Mouse (Mus musculus) intestine, embryonic 15.5 days (tissue): ENCODE data around the gene Tnik. TPM values are rescaled to one million over a fixed set of nuclear protein-coding genes. Genes with fewer than 3 reads are reported as not detected.

Source experiments
- ATAC-seq: fragments of 200-750 bp; cut with Nextera tagmentation; 2 replicates; pipeline ENCODE4 v1.8.0; 2017; ENCODE audit warnings: moderate TSS enrichment, moderate library complexity
- H3K27ac ChIP-seq: fragments of 300-500 bp; sonication (generic); 2 replicates; pipeline ENCODE4 v1.5.1; 2015; ENCODE audit warnings: mild to moderate bottlenecking, inconsistent platforms
- H3K27me3 ChIP-seq: fragments of 300-500 bp; sonication (generic); replicated peaks from 2 replicates; pipeline ENCODE4 v1.6.1; 2015; ENCODE audit warnings: inconsistent platforms
- H3K36me3 ChIP-seq: fragments of 300-500 bp; sonication (generic); 2 replicates; pipeline ENCODE4 v1.6.1; 2015; ENCODE audit warnings: inconsistent platforms
- H3K4me1 ChIP-seq: fragments of 300-500 bp; sonication (generic); replicated peaks from 2 replicates; pipeline ENCODE4 v1.6.1; 2015; ENCODE audit warnings: inconsistent platforms
- H3K4me2 ChIP-seq: fragments of 300-500 bp; sonication (generic); replicated peaks from 2 replicates; pipeline ENCODE4 v1.6.1; 2015; ENCODE audit warnings: mild to moderate bottlenecking, inconsistent platforms
- H3K4me3 ChIP-seq: fragments of 300-500 bp; sonication (generic); replicated peaks from 2 replicates; pipeline ENCODE4 v1.5.1; 2015; ENCODE audit warnings: inconsistent platforms
- H3K9ac ChIP-seq: fragments of 300-500 bp; sonication (generic); 2 replicates; pipeline ENCODE4 v1.6.1; 2015; ENCODE audit warnings: inconsistent platforms
- H3K9me3 ChIP-seq: fragments of 300-500 bp; sonication (generic); 2 replicates; pipeline ENCODE4 v1.6.1; 2016; ENCODE audit warnings: inconsistent platforms
- WGBS: fragments of 180-500 bp; shearing (Covaris S2); methylation state at CpG from one replicate; pipeline ENCODE4 v1.1.7; 2015; 5-methylcytosine and 5-hydroxymethylcytosine counted together
- polyA plus RNA-seq: library from polyadenylated mRNA; unstranded; fragments of >200 nt; fragmentation: Nextera tagmentation; extraction: Ambion mirVana; gene quantifications from 2 replicates; pipeline ENCODE4 v1.2.1, GENCODE M21; 2015

Tnik gene
- polyA plus RNA-seq, 1 experiment from 2014 or later: 12.3 TPM

DNA sequence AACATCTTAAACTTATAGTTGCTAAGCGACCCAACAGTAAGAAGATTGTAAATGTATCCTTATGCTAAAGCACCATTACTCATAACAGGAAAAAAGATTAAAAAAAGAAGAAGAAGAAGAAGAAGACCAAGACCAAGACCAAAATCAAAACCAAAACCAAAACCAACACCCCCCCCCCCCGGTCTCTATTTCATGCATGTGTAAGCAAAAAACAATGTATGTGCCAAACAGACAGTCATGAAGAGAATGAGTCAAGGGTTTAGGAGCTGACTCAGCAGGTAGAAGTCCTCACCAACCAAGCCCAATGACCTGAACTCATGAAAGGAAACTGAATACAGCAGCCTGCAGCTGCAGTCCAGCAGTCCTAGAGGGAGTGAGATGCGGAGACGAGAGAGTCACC is 26.3 kb upstream of the Tnik start:
- no peaks in the 10 kb centered on the region for H3K27me3 ChIP-seq
- H3K36me3 ChIP-seq: no peaks in the 10 kb centered on the region
- no peaks in the 10 kb centered on the region for H3K4me1 ChIP-seq
- no peak overlapping the region for H3K9ac ChIP-seq
- WGBS: 90% methylated on average over 4 of the region's 4 CpGs
- no peak overlapping the region for H3K4me2 ChIP-seq
- no peak overlapping the region for H3K27ac ChIP-seq
- no peaks in the 10 kb centered on the region for H3K9me3 ChIP-seq
- ATAC-seq: no peak
- no peak overlapping the region for H3K4me3 ChIP-seq

DNA sequence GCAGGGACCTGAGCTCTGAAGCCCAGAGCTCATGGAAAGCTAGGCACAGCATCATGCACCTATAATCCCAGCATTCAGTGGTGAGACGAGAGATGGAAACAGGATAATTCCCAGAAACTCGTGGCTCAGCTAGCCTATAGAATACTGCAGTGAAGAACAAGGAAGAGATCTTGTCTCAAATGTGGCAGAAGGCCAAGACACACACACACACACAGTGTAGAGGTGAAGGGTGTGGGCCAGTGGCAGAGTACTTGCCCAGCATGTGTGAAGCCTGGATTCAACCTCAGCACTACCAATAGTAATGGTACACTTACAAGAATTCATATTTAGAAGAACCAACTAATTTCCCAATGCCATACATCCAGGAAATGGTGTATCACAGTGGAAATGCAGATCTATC is 24.9 kb upstream of the Tnik start:
- Histone ChIP-seq H3K9ac (no peak overlapping the region), H3K36me3 (no peaks in the 10 kb centered on the region), H3K27ac (no peak overlapping the region), H3K4me2 (no peak overlapping the region), H3K4me1 (no peaks in the 10 kb centered on the region), H3K27me3 (no peaks in the 10 kb centered on the region), H3K4me3 (no peak overlapping the region), H3K9me3 (no peaks in the 10 kb centered on the region)
- ATAC-seq: 0 out of 2 replicates have a peak, but pooled peaks have one; percentile 22
- WGBS: 65% methylated on average over 2 of the region's 2 CpGs

DNA sequence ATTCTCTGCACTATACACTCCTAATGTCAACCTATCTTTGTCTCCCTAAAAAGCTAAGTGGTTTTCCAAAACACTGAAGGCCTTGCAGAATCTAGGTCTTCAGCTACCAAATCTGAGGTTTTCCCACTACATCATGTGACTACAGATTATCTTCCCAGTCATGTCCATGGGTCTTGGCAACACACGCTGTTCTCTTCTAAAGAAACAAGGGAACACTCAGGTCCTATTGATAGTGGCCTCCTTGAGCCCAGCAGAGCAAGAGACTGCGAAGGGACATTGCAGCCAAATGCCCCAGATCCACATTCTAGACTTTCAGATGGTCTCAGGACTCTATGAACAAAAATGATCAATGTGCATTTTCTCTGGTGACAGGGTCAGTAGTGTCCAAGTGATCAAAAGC is 20.5 kb upstream of the Tnik start:
- ATAC-seq: no peak
- Histone ChIP-seq H3K36me3 (no peaks in the 10 kb centered on the region), H3K4me1 (no peaks in the 10 kb centered on the region), H3K9me3 (no peaks in the 10 kb centered on the region), H3K27me3 (no peaks in the 10 kb centered on the region), H3K9ac (no peak overlapping the region), H3K27ac (no peak overlapping the region), H3K4me2 (no peak overlapping the region), H3K4me3 (no peak overlapping the region)
- 92% methylated on average over 2 of the region's 2 CpGs for WGBS

DNA sequence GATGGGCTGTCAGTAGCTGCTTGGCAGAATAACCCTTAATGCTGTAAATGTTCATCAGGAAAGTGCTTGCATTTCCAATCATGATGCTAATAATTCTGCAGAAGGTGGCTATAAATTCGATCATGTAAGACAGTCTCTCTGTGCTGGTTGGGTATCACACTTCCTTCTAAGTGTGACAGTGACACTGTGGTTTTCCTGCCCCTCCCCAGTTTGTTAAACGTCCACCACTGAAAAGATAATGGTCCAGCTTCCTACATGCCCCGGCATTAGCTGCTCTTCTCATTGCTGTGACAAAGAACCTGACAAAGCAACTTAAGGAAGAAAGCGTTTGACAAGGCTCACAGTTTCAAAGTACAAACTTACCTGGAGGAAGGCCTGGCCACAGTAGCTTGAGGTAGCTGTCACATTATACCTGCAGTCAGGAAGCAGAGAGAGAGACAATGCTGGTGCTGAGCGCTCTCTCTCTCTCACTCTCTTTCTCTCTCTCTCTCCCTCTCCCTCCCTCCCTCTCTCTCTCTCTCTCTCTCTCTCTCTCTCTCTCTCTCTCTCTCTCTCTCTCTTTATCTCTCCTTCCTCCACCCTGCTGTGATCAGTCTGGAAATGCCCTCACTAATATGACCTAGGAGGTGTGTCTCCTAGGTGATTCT is 18.6 kb upstream of the Tnik start:
- WGBS: 79% methylated on average over 5 of the region's 5 CpGs
- no peak for ATAC-seq

DNA sequence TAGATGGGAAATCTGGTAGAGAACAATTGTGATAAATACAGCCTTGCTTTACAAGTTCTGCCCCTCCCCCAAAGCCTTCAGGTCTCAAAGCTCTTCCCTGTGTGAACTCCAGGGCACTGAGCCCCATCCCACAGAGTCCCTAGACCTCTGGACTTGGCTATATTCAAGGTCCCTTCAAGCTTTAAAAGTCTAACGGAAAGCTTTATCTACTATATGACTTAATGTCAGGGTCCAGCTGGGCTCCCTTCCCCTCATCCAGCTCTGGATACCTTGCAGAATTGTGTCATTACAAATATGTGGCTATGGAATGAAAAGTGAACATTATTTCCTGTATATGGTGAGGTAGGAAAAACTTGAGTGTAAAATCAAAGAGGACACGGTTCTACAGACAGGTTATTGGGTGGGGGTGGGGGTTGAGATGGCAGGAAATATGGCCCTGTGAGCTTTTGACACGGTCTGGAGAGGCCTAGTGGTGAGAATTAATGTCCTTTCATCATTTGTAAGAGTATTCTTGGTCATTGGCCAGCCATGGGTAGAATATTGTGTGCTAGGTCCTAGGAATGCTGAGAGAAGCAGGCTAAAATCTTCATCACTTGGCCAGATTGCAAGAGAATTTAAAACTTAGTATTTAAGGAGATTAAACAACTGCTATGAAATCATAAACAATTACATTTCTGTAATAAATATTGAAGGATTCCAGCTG is 14.6 kb upstream of the Tnik start:
- 40% methylated on average over 3 of the region's 3 CpGs for WGBS
- no peak overlapping the region for H3K27ac ChIP-seq
- peak; percentile 77 for ATAC-seq

More for the DNA sequence above, 18.6 kb upstream of the Tnik start:
- Histone ChIP-seq H3K36me3 (no peaks in the 10 kb centered on the region), H3K9ac (no peak overlapping the region), H3K27ac (no peak overlapping the region), H3K9me3 (no peaks in the 10 kb centered on the region), H3K27me3 (no peaks in the 10 kb centered on the region), H3K4me3 (no peak overlapping the region), H3K4me2 (no peak overlapping the region), H3K4me1 (no peaks in the 10 kb centered on the region)

DNA sequence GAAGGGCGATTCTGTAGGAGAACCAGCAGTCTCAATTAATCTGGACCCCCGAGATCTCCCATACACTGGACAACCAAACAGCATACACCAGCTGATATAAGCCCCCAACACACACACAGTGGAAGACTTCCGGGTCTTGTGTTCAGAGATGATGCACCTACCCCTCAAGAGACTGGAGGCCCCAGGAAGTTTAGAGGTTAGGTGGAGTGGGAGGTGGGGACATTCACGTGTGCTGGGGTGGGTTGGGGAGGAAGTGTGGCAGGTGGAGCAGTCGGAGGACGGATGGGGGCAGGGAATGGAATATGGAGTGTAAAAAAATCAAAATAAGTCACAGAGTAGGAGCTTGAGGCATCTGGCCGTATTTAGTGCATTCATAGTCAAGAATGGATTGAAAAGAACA is 7.3 kb upstream of the Tnik start:
- ATAC-seq: no peak

More for the DNA sequence above, 14.6 kb upstream of the Tnik start:
- H3K4me3 ChIP-seq: no peak overlapping the region
- no peaks in the 10 kb centered on the region for H3K4me1 ChIP-seq
- no peaks in the 10 kb centered on the region for H3K27me3 ChIP-seq
- no peaks in the 10 kb centered on the region for H3K36me3 ChIP-seq
- no peak overlapping the region for H3K4me2 ChIP-seq
- H3K9me3 ChIP-seq: no peaks in the 10 kb centered on the region
- no peak overlapping the region for H3K9ac ChIP-seq

DNA sequence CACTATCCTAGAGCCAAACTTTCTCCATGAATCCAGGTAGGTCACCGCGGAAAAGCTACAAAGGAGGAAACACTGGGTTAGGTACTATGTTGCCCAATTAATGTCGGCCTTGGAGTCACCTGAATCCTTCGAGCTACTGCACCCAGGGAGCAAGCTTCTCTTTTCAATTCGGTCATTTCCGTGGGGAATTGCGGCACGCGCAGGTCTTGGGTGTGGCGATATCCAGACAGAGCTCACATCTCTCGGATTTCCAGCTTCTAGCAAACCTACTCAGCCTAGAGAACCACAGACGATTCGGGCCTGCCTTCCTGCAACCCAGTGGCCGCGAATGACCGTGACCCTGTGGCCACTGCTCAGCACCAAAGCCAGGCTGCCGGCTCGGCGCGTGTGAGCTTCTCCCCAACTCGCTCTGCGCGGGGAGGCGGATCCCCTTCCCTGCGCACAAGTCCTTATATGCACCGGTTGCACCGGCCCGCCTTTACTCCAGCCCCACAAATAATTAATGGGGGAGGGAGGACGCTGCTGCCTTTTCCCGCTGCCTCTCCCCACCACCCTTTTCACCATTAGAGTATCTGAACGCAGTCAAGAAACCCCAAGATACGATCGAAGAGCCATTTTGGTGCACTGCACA is 528 bp upstream of the Tnik start:
- Histone ChIP-seq H3K9me3 (no peaks in the 10 kb centered on the region), H3K4me2 (peak overlapping the region; percentile 96), H3K27me3 (no peaks in the 10 kb centered on the region), H3K36me3 (no peaks in the 10 kb centered on the region), H3K27ac (peak overlapping the region; percentile 74), H3K4me1 (peaks cover 15% of the 10 kb centered on the region; the same call in 1 of the 2 replicates), H3K9ac (peak overlapping the region; percentile 79), H3K4me3 (peak overlapping the region; percentile 69)
- peak; percentile 79 for ATAC-seq
- under 1% methylated on average over 33 of the region's 33 CpGs for WGBS

More for the DNA sequence above, 7.3 kb upstream of the Tnik start:
- no peak overlapping the region for H3K4me3 ChIP-seq
- H3K27me3 ChIP-seq: no peaks in the 10 kb centered on the region
- no peaks in the 10 kb centered on the region for H3K9me3 ChIP-seq
- no peak overlapping the region for H3K27ac ChIP-seq
- 85% methylated on average over 7 of the region's 7 CpGs for WGBS
- H3K9ac ChIP-seq: no peak overlapping the region
- H3K36me3 ChIP-seq: no peaks in the 10 kb centered on the region
- no peaks in the 10 kb centered on the region for H3K4me1 ChIP-seq
- H3K4me2 ChIP-seq: no peak overlapping the region

DNA sequence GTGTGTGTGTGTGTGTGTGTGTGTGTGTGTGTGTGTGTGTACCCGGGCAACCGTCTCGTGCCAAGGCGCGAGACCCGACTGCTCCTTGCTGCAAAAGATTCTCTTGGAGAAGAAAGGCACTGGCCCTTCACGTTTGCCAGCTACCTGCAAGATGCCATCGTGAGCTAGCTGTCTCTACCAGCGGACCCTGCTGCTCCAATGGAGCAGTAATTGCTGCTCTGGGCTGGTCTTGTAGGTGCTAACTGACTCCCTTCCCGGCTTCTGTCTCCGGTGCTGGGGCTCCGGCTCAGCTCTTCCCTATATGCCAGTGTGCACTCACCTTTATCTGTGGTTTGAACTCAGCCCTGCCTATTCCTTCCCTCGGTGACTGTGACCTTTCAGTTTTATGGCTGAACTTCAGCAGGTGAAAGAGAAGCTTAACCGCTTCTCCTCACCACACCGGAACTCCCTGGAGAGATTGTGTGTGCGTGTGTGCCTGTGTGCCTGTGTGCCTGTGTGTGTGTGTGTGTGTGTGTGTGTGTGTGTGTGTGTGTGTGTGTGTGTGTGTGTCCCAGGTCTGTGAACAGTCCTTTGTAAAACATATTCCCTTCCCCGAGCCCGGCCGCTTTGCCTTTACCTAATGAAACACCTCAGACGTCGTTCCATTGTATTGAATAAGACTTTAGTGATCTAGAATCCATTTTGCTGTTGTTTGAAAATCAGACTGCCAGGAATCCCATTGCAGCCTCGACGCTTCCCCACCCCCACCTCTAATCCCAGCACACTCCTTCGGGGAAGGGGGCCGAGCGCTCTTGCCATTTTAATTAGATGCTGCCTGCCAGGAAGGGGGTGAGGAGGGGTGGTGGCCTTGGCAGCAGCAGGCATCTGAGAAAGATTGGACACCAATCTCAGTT is 1.2 kb downstream of the Tnik start:
- Histone ChIP-seq H3K36me3 (no peaks in the 10 kb centered on the region), H3K9ac (peak overlapping the region; percentile 79), H3K9me3 (no peaks in the 10 kb centered on the region), H3K27me3 (no peaks in the 10 kb centered on the region), H3K4me3 (peak overlapping the region; percentile 69), H3K27ac (peak overlapping the region; percentile 69), H3K4me2 (peak overlapping the region; percentile 96), H3K4me1 (peaks cover 15% of the 10 kb centered on the region; the same call in 1 of the 2 replicates)
- peak; percentile 65 for ATAC-seq
- WGBS: 9% methylated on average over 26 of the region's 26 CpGs

DNA sequence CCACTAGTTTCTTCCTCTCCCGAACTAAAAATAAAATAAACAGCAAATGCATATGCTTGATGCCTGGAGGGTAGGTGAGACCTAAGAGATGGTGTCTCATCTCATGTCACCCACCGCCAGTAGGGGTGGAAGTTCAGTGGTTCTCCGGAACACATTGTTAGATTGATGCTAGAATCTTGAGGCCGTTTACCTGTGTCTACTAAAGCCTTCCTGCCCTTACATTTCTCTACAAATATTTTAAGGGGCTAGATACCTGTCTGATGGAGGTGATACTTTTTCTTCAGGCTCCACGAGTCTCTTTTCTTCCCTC is 1.8 kb downstream of the Tnik start:
- Histone ChIP-seq H3K9ac (peak overlapping the region; percentile 79; the same call in 1 of the 2 replicates), H3K4me1 (peaks cover 15% of the 10 kb centered on the region; the same call in 1 of the 2 replicates), H3K27me3 (no peaks in the 10 kb centered on the region), H3K36me3 (no peaks in the 10 kb centered on the region), H3K27ac (no peak overlapping the region), H3K9me3 (no peaks in the 10 kb centered on the region), H3K4me2 (peak overlapping the region; percentile 96), H3K4me3 (peak overlapping the region; percentile 69)
- 54% methylated on average over 5 of the region's 5 CpGs for WGBS
- no peak for ATAC-seq

DNA sequence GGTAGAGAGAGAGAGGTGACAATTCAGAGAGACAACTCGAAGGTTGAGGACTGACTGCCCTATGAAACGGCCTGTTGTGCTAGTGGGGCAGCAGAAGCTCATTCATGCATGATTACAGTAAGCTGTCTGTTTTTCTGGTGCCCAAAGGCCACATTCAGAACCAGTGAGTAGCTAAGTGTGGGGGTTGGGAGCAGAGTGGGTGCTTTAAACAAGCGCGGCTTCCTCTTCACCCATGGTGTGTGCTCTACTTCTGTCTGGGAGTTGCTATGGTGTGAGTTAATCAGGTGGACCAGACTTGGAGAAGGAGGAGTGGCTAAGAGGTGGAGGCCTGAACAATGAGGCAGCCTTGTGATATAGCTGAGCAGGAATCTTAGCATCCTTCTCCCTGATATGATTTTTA is 2.2 kb downstream of the Tnik start:
- Histone ChIP-seq H3K4me2 (peak overlapping the region; percentile 96), H3K27ac (no peak overlapping the region), H3K36me3 (no peaks in the 10 kb centered on the region), H3K27me3 (no peaks in the 10 kb centered on the region), H3K9me3 (no peaks in the 10 kb centered on the region), H3K4me1 (peaks cover 15% of the 10 kb centered on the region; the same call in 1 of the 2 replicates), H3K9ac (no peak overlapping the region), H3K4me3 (no peak overlapping the region)
- no peak for ATAC-seq
- 61% methylated on average over 4 of the region's 4 CpGs for WGBS

DNA sequence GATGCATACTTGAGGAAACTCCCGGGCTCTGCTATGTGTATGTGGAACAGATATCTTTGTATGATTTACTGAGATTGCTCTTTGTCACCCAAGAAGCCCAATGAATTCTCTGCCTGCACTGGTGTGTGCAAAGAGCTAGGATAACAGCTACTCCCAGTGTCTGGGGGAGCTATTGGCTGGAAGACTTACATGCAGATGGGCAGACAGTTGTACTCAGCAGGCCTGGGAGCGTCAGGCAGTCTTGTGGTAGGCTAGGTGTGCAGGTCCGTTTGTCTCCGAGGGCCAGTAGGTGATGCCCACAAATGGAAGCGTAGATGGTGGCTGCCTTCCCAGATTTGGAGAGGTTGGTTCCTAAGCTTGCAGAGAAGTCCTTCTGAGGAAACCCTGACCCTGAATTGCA is 2.6 kb downstream of the Tnik start:
- peak overlapping the region; percentile 96 for H3K4me2 ChIP-seq
- no peaks in the 10 kb centered on the region for H3K36me3 ChIP-seq
- no peaks in the 10 kb centered on the region for H3K9me3 ChIP-seq
- H3K4me3 ChIP-seq: no peak overlapping the region
- H3K9ac ChIP-seq: no peak overlapping the region
- no peak for ATAC-seq
- no peaks in the 10 kb centered on the region for H3K27me3 ChIP-seq
- 78% methylated on average over 5 of the region's 5 CpGs for WGBS
- H3K27ac ChIP-seq: no peak overlapping the region
- peaks cover 15% of the 10 kb centered on the region; the same call in 1 of the 2 replicates for H3K4me1 ChIP-seq

DNA sequence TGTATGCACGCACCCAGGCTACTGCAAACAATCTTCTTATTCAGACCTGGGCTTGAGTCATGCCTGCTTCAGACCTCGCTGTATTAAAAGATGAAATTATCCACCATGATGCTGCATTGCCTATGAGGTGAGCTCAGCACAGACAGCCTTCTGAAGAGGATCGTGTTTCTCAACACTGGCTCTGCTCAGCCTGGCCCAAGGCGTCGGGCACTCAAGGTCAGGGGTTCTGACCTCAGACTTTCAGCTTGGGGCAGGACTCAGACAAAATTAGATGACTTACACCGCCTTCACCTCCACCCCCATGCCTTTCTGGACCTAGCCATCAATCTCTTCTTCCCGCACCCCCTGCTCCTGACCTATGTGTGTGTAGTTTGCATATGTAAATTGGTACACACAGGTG is 4.2 kb downstream of the Tnik start:
- H3K4me1 ChIP-seq: peaks cover 15% of the 10 kb centered on the region; the same call in 1 of the 2 replicates
- H3K9me3 ChIP-seq: no peaks in the 10 kb centered on the region
- WGBS: 70% methylated on average over 7 of the region's 7 CpGs
- ATAC-seq: no peak
- H3K27me3 ChIP-seq: no peaks in the 10 kb centered on the region
- H3K27ac ChIP-seq: no peak overlapping the region
- no peak overlapping the region for H3K4me2 ChIP-seq
- no peaks in the 10 kb centered on the region for H3K36me3 ChIP-seq
- no peak overlapping the region for H3K4me3 ChIP-seq
- no peak overlapping the region for H3K9ac ChIP-seq
